Mouse (Mus musculus) cerebral cortex, adult 2 months (tissue): Measurements from ENCODE around the gene Ttpal.

Experiments
- WGBS: fragments of 180-500 bp; shearing (Covaris S2); methylation state at CpG from one replicate; pipeline ENCODE4 v1.1.7; 2018; 5-methylcytosine and 5-hydroxymethylcytosine counted together

Gene Ttpal

DNA sequence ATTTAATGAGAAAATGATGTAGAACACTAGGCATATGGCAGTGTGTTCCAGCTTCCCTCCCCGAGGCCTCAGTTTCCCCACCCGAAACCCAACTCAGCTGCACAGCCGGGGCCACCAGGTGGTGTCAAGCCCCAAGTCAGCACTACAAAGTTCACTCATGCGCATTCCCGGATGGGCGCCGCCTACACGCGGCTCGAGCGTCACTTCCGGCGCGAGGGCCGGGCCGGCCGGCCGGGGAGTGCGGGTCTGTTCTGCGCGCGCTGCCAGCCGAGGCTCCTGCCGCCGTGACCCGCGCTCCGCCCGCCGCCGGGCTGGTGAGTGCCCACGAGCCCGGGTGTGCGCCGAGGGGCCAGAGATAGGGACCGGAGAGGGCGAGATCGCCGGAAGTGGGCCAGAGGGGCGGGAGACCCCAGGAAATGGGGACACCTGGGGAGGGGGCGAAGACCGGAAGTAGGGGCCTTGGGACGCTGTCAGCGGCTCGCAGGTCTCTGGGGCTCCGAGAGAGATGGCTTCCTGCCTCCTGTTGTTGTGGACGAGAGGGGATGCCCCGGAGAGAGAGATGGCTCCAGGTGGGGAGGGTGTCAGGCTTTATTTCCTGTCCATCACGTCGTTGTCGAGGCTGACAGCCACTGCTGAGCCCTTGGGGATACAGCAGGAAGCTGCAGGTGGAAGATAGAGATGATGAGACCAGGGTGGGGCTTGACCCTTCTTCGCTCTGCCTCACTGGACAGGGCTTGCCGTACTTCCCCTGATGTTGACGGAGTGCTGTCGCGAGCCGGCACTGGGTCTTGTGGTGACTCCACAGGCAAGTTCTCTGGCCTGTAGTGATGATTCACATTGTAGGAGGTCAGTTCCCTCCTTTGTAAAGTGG, at the start of gene Ttpal:
Ttpal (plus strand) TSS at position 214 of the 871 bp plus-strand sequence.
- WGBS, result under 1% methylated on average over 57 of the region's 57 CpGs

GRCm38 (mm10) chr2:163552518-163552929, 49.6 kb upstream of the Ttpal start:
- 86% methylated on average over 8 of the region's 8 CpGs for whole genome bisulfite sequencing

- 89% methylated on average over 4 of the region's 4 CpGs for WGBS
These were observed 47.6 kb upstream of the Ttpal start for GRCm38 (mm10) chr2:163554425-163554982.

DNA sequence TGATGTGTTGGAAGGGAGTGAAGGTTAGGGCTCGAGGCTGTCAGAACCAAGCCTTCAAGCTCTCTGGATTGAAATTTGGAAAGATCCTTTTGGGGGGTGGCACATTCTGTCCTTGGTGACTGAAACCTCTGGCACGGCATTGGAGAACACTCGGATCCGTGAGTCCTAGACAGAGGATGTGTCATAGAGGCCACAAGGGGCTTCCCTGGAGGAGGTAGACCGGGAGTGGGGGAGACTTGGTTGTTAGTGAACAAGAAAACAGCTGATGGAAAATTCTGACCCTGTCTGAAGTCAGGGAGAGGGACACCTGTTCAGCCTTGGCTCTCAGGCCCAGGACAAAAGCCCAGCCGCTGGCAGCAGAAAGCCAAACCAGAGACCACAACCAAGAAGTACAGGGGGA, 47.1 kb upstream of the Ttpal start:
- 81% methylated on average over 6 of the region's 6 CpGs for WGBS

DNA sequence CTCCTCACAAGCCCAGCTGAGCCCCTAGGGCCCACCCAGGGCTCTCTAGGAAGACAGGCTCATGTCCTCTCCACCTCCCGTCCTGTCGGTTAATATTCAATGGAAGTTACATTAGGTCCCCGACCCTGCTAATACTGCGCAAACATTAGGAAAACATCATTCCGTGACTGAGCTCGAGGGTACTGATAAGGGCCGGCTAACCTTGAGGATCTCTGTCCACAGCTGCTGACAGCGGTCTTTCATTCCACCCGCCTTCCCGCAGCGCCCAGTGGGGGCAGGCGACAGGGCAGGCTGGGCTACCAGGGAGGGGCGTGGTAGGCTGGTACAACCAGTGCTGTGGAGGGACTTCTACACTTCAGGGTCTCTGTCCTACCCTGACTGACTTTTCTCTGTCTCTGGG, 46.7 kb upstream of the Ttpal start:
- WGBS, result 89% methylated on average over 13 of the region's 13 CpGs

DNA sequence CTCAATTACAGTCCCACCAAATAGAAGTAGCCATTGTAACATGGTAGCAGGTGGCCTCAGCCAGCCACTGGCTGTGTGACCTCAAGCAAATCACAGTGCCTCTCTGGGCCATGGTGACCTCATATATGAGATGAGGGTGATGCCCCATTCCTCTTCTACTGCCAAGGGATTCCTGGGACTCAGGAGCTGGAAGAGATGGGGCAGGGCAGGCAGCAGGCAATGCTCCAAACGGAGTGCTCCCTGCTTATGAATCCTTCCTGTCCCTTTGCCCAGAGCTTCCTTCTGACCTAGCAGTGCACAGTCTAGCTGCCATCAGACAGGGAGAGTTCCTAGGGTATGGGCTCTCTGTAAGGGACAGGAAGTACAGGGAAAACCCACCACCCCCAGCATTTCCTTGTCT, 43.6 kb upstream of the Ttpal start:
- WGBS, result 92% methylated on average over 1 of the region's 1 CpGs

- 89% methylated on average over 5 of the region's 5 CpGs for WGBS
These were observed 42.9 kb upstream of the Ttpal start for GRCm38 (mm10) chr2:163559236-163559635.

- 89% methylated on average over 3 of the region's 3 CpGs for WGBS
These were observed 41.9 kb upstream of the Ttpal start for GRCm38 (mm10) chr2:163560247-163560646.

DNA sequence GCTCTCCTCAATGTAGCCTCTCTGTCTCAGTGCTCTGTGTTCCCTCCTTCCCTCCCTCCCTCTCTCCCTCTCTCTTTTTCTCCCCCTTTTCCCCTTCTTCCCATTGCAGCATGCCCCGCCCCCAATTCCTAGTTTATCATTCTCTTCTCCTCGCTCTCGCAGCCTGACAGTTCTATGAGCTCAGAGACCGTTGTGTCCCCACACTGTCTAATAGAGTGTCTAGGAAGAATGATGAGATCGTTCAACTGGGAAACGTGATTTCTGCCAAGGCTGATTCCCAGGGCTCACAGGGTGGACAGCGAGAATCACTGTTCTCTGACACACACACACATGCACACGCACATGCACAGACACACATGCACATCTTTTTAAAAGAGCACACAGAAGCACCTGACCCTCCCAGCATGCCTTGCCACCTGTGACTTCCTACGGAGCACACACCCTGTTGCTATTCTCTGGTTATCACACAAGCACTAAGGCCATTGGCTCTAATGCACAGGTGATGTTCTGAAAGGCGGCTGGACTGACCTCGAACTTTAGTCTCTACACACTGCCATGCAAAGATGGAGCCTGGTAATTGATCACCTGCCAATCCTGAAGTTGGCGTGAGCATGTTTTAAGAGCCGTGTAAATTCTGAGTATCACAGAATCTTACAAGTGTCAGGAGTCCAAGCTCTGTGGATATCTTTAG, 40.7 kb upstream of the Ttpal start:
- 68% methylated on average over 13 of the region's 13 CpGs for WGBS

DNA sequence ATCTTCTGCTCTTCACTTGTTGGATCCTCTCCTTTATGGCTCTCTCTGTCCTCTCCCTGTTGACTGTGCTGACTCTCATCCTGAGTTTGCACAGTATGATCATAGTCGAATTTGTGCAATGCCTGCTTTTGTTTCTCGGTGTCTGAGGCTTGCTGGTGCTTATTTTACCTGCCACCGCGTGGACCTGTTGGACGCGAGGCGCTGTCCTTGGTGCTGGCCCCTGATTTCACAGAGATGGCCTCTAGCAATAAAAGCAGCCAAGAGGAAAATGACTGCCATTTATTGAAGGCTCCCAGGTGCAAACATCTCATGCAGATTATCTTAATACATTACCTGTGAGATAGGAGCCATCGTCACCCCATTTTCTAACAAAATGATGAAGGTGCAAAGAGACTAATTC, 37.5 kb upstream of the Ttpal start:
- WGBS, result 50% methylated on average over 8 of the region's 8 CpGs

GRCm38 (mm10) chr2:163574321-163574720, 27.8 kb upstream of the Ttpal start:
- 87% methylated on average over 3 of the region's 3 CpGs for WGBS

DNA sequence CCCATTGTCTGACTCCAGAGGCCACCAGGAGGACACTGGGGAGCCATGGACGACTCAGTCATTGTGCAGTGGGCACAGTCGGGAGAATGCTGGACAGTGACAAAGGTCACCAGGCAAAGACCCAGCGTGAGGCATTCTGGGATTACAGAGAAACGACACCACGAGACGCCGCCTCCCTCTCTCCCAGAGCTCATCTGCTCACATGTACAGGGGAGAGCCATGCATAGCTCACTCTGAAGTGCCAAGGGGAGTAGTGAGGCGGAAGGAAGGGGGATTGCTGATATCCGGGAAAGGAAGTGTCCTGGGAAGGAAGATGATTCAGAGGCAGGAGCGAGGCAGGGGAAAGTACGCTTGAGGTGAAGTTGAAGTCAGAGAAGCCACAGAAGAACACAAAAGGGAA, 26.9 kb upstream of the Ttpal start:
- WGBS, result 58% methylated on average over 11 of the region's 11 CpGs

DNA sequence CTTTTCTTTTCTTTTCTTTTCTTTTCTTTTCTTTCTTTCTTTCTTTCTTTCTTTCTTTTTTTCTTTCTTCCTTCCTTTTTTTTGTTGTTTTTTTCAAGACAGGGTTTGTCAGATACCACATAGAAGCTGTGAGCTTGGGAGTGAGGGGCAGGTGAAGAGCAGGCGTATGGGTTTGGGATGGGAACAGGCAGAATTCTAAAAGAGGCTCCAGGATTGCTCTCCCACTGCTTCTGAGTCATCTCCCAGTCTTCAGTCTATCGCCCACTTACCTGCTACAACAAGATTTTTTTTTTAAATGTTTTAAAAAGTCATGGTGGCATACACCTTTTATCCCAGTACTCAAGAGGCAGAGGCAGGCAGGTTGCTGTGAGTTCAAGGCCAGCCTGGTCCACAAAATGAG, 24.1 kb upstream of the Ttpal start:
- 69% methylated on average over 2 of the region's 2 CpGs for WGBS

DNA sequence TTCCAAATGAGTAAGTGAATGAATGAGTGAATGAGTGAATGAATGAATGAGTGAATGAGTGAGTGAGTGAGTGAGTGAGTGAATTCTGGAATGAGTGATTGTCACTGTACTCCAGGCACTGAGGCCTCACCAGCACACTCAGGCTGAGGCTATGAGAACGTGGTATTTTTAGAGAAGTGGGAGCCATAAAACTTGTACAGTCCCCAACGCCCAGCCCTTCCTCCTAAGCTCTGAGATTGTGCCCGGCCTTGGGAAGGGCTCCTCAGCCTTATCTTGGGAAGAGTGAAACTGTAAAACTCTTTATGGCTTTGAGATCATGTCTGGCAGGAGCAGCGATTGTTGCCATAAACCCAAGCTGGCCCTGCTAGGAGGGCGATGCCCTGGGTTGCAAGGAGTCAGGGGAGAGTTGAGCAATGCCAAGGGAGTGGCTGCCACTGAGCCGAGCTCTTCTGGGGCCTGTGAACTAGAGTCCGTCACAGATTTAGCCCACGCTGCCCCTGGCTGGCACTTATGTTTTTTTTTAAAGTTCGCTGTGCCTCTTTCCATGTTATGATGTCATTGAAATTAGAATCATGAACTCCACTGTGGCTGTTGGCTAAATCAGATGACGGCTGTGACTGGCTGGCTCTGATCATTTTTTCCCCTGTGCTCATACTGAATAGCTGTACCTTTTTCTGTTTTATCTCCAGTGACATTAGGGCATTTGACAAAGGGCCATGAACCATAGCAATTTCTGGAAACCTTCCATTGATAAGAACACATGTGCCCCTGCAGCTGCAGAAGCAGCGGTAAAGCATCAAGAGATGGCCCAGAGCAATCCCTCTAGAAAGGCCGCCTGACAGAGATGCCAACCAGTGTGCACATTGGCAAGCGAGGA, 21.8 kb upstream of the Ttpal start:
- WGBS, result 78% methylated on average over 13 of the region's 13 CpGs

DNA sequence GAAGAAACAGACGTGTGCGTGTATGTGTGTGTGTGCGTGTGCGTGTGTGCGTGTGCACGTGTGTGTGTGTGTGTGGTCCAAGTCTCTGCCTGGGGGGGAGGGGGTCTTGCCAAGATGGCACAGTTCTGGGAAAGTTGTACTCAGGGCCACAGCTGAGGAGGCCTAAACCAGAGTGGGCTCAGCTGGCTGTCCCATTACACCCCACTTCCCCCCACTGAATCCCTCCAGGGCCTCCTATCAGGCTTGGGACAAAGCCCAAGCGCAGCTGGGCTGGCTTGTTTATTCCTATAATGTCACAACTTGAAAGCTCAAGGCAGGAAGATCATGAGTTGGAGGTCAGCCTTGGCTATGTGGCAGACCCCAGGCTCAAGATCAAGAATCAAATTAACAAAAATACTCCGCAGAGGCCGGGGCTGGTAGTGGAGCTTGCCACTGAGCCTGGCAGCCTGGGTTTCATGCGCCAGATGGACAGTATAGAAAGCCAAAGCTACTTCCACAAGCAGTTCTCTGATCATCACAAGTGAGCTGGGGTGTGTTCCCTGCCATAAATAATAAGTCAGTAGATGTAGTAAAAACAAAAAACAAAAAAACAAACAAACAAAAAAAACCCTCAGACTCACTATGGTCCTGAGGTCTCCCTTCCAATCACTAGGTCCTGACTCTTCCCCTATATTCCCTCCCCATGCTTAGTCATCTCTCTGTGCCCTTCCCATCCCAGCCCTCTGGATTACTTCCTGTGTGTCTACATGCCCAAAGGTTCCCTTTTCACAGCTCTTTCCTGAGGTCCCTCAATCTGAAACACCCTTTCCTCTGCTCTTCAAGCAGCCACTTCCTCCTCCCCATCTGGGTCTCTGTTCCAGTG, 18.7 kb upstream of the Ttpal start:
- 86% methylated on average over 10 of the region's 10 CpGs for WGBS

DNA sequence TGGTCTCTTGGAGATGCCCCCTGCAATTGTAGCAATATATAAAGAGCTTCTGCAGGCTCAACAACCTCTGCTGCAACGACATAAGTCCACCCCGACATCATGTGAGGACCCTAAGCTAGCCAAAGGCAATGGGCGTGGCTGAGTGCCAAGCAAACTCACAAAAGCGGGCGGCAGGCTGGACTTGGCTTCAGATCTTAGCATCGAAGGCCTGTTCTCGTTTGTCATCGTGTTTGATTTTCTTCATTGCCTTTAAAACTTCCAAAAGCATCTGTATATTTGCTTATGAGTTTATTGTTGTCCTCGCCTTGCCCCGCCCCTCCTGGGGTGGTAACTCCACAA, 18.1 kb upstream of the Ttpal start:
- 60% methylated on average over 10 of the region's 10 CpGs for WGBS

GRCm38 (mm10) chr2:163586384-163587261, 15.5 kb upstream of the Ttpal start:
- WGBS, result 52% methylated on average over 19 of the region's 19 CpGs

GRCm38 (mm10) chr2:163587506-163587905, 14.6 kb upstream of the Ttpal start:
- 65% methylated on average over 5 of the region's 5 CpGs for WGBS

DNA sequence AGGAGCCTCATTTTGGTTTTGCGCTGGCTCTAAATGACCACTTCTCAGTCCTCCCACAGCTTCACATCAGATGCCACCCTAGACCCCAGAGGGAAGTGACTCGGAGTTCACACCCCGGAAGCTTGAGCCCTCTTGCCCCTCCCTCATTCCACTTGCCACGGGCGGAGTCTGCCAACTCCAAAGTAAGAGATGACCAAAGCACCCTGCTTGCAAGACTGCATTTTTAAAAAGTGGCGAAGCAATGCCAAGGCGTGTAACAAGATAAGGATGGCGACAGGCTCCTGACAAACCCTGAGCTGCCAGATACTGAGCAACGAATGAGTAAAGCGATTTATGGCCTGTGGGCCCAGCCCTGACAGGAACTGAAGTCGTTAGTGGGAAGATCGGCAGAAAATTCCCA, 11.9 kb upstream of the Ttpal start:
- WGBS, result 80% methylated on average over 12 of the region's 12 CpGs

GRCm38 (mm10) chr2:163590996-163591395, 11.1 kb upstream of the Ttpal start:
- WGBS, result 83% methylated on average over 5 of the region's 5 CpGs
